Mouse (Mus musculus) myocyte (in vitro differentiated cells): ENCODE results near the gene Zbtb46. TPM values are rescaled to one million over a fixed set of nuclear protein-coding genes. Genes with fewer than 3 reads are reported as not detected.

Experiments used
- H3K27me3 ChIP-seq: one replicate; pipeline ENCODE4 v1.6.1; 2011; ENCODE audit not compliant: control insufficient read depth, insufficient read depth, insufficient read length
- H3K36me3 ChIP-seq: one replicate; pipeline ENCODE4 v1.6.1; 2011; ENCODE audit not compliant: control insufficient read depth, insufficient read depth
- H3K4me2 ChIP-seq: one replicate; pipeline ENCODE4 v1.6.1; 2011; ENCODE audit warnings: low read depth, control low read depth
- H3K4me3 ChIP-seq: one replicate; pipeline ENCODE4 v1.5.1; 2011; ENCODE audit warnings: mild to moderate bottlenecking, control low read depth, moderate library complexity
- H3K79me2 ChIP-seq: one replicate; pipeline ENCODE4 v1.6.1; 2011; ENCODE audit not compliant: control insufficient read depth, insufficient read depth
- H3ac ChIP-seq: one replicate; pipeline ENCODE4 v1.6.1; 2011; ENCODE audit not compliant: control insufficient read depth, insufficient read length
- CEBPB ChIP-seq: IDR thresholded peaks from 2 replicates; pipeline ENCODE4 v1.6.1; 2011; ENCODE audit warnings: mild to moderate bottlenecking, moderate library complexity; ENCODE audit not compliant: poor library complexity, insufficient read depth, severe bottlenecking
- E2F4 ChIP-seq: IDR thresholded peaks from one replicate; pipeline ENCODE4 v1.6.1; 2011; ENCODE audit warnings: mild to moderate bottlenecking, control low read depth, moderate library complexity; ENCODE audit not compliant: insufficient read depth
- MAX ChIP-seq: IDR thresholded peaks from one replicate; pipeline ENCODE4 v1.6.1; 2011; ENCODE audit warnings: low read depth, mild to moderate bottlenecking, control low read depth
- MYOD1 ChIP-seq, 3 experiments: IDR thresholded peaks; one replicate each; pipeline ENCODE4 v1.6.1; 2011; ENCODE audit warnings: control low read depth in 2 of 3, low read depth in 2 of 3, mild to moderate bottlenecking in 2 of 3, moderate library complexity in 1 of 3; ENCODE audit not compliant: insufficient read length in 2 of 3, control insufficient read depth in 1 of 3
- MYOG ChIP-seq, 3 experiments: IDR thresholded peaks; one replicate each; pipeline ENCODE4 v1.6.1; 2011; ENCODE audit warnings: control low read depth in 2 of 3, low read depth in 2 of 3, mild to moderate bottlenecking in 2 of 3; ENCODE audit not compliant: insufficient read length in 2 of 3, control insufficient read depth in 1 of 3, insufficient read depth in 1 of 3
- POLR2A ChIP-seq: IDR thresholded peaks from one replicate; pipeline ENCODE4 v1.6.1; 2011; ENCODE audit warnings: low read depth, mild to moderate bottlenecking, control low read depth, moderate library complexity; ENCODE audit not compliant: insufficient read length
- POLR2AphosphoS2 ChIP-seq: IDR thresholded peaks from one replicate; pipeline ENCODE4 v1.6.1; 2011; ENCODE audit warnings: low read depth, control low read depth; ENCODE audit not compliant: insufficient read length
- REST ChIP-seq: IDR thresholded peaks from one replicate; pipeline ENCODE4 v1.6.1; 2011; ENCODE audit warnings: mild to moderate bottlenecking, control low read depth, moderate library complexity; ENCODE audit not compliant: insufficient read depth, insufficient read length
- SRF ChIP-seq: IDR thresholded peaks from one replicate; pipeline ENCODE4 v1.6.1; 2011; ENCODE audit warnings: low read depth; ENCODE audit not compliant: control insufficient read depth, insufficient read length
- TCF12 ChIP-seq: IDR thresholded peaks from one replicate; pipeline ENCODE4 v1.6.1; 2011; ENCODE audit warnings: mild to moderate bottlenecking, control low read depth; ENCODE audit not compliant: poor library complexity, insufficient read depth, severe bottlenecking
- TCF3 ChIP-seq: IDR thresholded peaks from one replicate; pipeline ENCODE4 v1.6.1; 2011; ENCODE audit warnings: low read depth, control low read depth; ENCODE audit not compliant: insufficient read length
- USF1 ChIP-seq: IDR thresholded peaks from one replicate; pipeline ENCODE4 v1.6.1; 2011; ENCODE audit warnings: low read depth, mild to moderate bottlenecking, control low read depth, moderate library complexity
- polyA plus RNA-seq: library from polyadenylated mRNA; unstranded; fragments of >200 nt; fragmentation: generic; extraction: Trizol; gene quantifications from one replicate; pipeline ENCODE4 v1.2.1, GENCODE M21; 2012; ENCODE audit warnings: missing spikeins

Zbtb46 gene
- polyA plus RNA-seq, 1 experiment: 1.3 TPM

- no peaks in the 10 kb centered on the region for H3K79me2 ChIP-seq
- H3K4me3 ChIP-seq: no peak overlapping the region
- H3ac ChIP-seq: no peak overlapping the region
- no peak overlapping the region for H3K4me2 ChIP-seq
- H3K27me3 ChIP-seq: no peaks in the 10 kb centered on the region
- TF ChIP-seq USF1: no peak
- TF ChIP-seq MYOD1 (IDR thresholded peaks at IDR 0.05; ENCODE audit: control insufficient read depth in 1 of 3, insufficient read length in 2 of 3, low read depth in 2 of 3): no peak
- TF ChIP-seq POLR2A: no peak
- no peak for TF ChIP-seq MAX
- TF ChIP-seq CEBPB: no peak
- no peak for TF ChIP-seq MYOG (IDR thresholded peaks at IDR 0.05; ENCODE audit: control insufficient read depth in 1 of 3, insufficient read depth in 1 of 3, insufficient read length in 2 of 3, low read depth in 2 of 3)
- no peak for TF ChIP-seq E2F4
- TF ChIP-seq POLR2AphosphoS2: peak; percentile 18
- no peaks in the 10 kb centered on the region for H3K36me3 ChIP-seq
Measured at GRCm38 (mm10) chr2:181391022-181391421, 68.2 kb downstream of the Zbtb46 start.

- H3ac ChIP-seq: no peak overlapping the region
- H3K79me2 ChIP-seq: no peaks in the 10 kb centered on the region
- no peaks in the 10 kb centered on the region for H3K36me3 ChIP-seq
- no peak overlapping the region for H3K4me2 ChIP-seq
- TF ChIP-seq MAX (no peak), REST (no peak), USF1 (no peak), POLR2A (no peak), POLR2AphosphoS2 (no peak), SRF (no peak), TCF3 (no peak), CEBPB (no peak), MYOG (IDR thresholded peaks at IDR 0.05; ENCODE audit: control insufficient read depth in 1 of 3, insufficient read depth in 1 of 3, insufficient read length in 2 of 3, low read depth in 2 of 3) (no peak), TCF12 (no peak), MYOD1 (IDR thresholded peaks at IDR 0.05; ENCODE audit: control insufficient read depth in 1 of 3, insufficient read length in 2 of 3, low read depth in 2 of 3) (no peak), E2F4 (no peak)
- no peaks in the 10 kb centered on the region for H3K27me3 ChIP-seq
- H3K4me3 ChIP-seq: no peak overlapping the region
Measured at GRCm38 (mm10) chr2:181390136-181390870, 68.9 kb downstream of the Zbtb46 start.

GRCm38 (mm10) chr2:181386663-181387210 is 72.5 kb downstream of the Zbtb46 start:
- Histone ChIP-seq H3K36me3 (peaks cover 9% of the 10 kb centered on the region), H3K4me2 (no peak overlapping the region), H3K4me3 (no peak overlapping the region), H3ac (no peak overlapping the region), H3K79me2 (no peaks in the 10 kb centered on the region), H3K27me3 (no peaks in the 10 kb centered on the region)
- peak in 2 of 3 experiments; percentile 72 to 77 for TF ChIP-seq MYOD1 (IDR thresholded peaks at IDR 0.05; ENCODE audit: control insufficient read depth in 1 of 3, insufficient read length in 2 of 3, low read depth in 2 of 3)
- TF ChIP-seq MYOG (IDR thresholded peaks at IDR 0.05; ENCODE audit: control insufficient read depth in 1 of 3, insufficient read depth in 1 of 3, insufficient read length in 2 of 3, low read depth in 2 of 3): peak in 2 of 3 experiments; percentile 73 to 89
- TF ChIP-seq TCF12: no peak

GRCm38 (mm10) chr2:181385885-181386284 is 73.3 kb downstream of the Zbtb46 start:
- no peak overlapping the region for H3K4me3 ChIP-seq
- no peak overlapping the region for H3K4me2 ChIP-seq
- TF ChIP-seq MAX (no peak), MYOG (IDR thresholded peaks at IDR 0.05; ENCODE audit: control insufficient read depth in 1 of 3, insufficient read depth in 1 of 3, insufficient read length in 2 of 3, low read depth in 2 of 3) (no peak), POLR2A (no peak), USF1 (no peak), REST (no peak), E2F4 (no peak), TCF12 (no peak), TCF3 (no peak), POLR2AphosphoS2 (no peak), CEBPB (no peak), MYOD1 (IDR thresholded peaks at IDR 0.05; ENCODE audit: control insufficient read depth in 1 of 3, insufficient read length in 2 of 3, low read depth in 2 of 3) (no peak), SRF (no peak)
- H3ac ChIP-seq: no peak overlapping the region
- H3K79me2 ChIP-seq: no peaks in the 10 kb centered on the region
- H3K36me3 ChIP-seq: peaks cover 9% of the 10 kb centered on the region
- H3K27me3 ChIP-seq: no peaks in the 10 kb centered on the region

GRCm38 (mm10) chr2:181384919-181385391 is 74.3 kb downstream of the Zbtb46 start:
- H3K36me3 ChIP-seq: peaks cover 9% of the 10 kb centered on the region
- TF ChIP-seq POLR2A: no peak
- TF ChIP-seq MAX: no peak
- TF ChIP-seq MYOD1 (IDR thresholded peaks at IDR 0.05; ENCODE audit: control insufficient read depth in 1 of 3, insufficient read length in 2 of 3, low read depth in 2 of 3): no peak
- TF ChIP-seq TCF12: no peak
- no peak for TF ChIP-seq TCF3
- TF ChIP-seq REST: no peak
- no peak for TF ChIP-seq CEBPB
- TF ChIP-seq SRF: no peak
- no peak for TF ChIP-seq USF1
- no peak for TF ChIP-seq E2F4
- no peak for TF ChIP-seq MYOG (IDR thresholded peaks at IDR 0.05; ENCODE audit: control insufficient read depth in 1 of 3, insufficient read depth in 1 of 3, insufficient read length in 2 of 3, low read depth in 2 of 3)
- no peak for TF ChIP-seq POLR2AphosphoS2

More at GRCm38 (mm10) chr2:181384919-181385391, 74.3 kb downstream of the Zbtb46 start:
- Histone ChIP-seq H3ac (no peak overlapping the region), H3K79me2 (no peaks in the 10 kb centered on the region), H3K4me3 (no peak overlapping the region), H3K27me3 (no peaks in the 10 kb centered on the region), H3K4me2 (no peak overlapping the region)
